Mouse (Mus musculus): ENCODE data around the gene Kcnrg. TPM values are rescaled to one million over a fixed set of nuclear protein-coding genes. Genes with fewer than 3 reads are reported as not detected.

Gene Kcnrg
- polyA plus RNA-seq, 1 experiment from 2014 or later: 0.84 TPM

DNA sequence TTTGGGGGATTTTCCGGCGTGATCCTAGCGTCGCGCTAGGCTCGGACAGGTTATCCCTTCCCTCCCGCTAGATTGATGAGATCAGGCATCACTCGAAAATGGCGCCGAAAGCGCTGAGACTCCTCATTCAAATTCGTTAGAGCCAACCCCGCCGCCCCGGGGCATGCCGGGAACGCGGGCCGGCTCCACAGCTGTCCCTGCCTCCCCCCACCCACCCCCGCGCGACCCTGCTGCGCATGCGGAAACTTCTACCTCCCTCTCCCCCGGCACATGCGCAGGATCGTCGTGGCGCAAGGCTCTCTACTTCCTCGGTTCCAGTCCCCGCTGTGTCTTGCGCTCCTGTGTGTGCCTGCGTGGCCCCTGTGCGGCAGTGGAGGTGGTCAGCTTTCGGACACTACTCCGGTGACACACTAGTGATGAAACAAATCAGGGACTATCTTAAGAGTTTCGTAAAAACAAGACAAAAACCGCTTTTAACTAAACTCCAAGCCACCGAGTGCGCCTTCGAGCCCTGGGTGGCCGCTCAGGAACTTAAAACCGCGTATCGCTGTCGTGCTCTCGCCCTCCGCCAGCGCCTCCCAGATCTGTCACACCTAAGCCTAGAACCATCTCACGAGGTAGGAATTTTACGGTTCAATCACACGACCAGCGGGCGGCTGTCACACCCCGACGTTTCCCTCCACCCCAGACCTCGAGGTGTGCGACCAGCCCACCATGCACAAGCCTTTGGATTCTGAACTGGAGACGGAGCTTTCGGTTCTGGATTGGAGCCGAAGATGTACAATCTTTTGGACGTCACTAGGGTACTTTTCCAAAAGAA, 41.6 kb downstream of the Kcnrg start:
- DNase-seq (ENCODE audit: low spot score): peak; percentile 98
- Histone ChIP-seq H3K27ac (peak overlapping the region; percentile 96), H3K27me3 (ENCODE audit: insufficient read depth, poor library complexity, severe bottlenecking) (no peaks in the 10 kb centered on the region), H3K4me1 (replicated peaks) (peaks cover 5% of the 10 kb centered on the region), H3K9me3 (no peaks in the 10 kb centered on the region), H3K36me3 (no peaks in the 10 kb centered on the region), H3K4me3 (peak overlapping the region; percentile 95)
- 3% methylated on average over 62 of the region's 62 CpGs for WGBS

DNA sequence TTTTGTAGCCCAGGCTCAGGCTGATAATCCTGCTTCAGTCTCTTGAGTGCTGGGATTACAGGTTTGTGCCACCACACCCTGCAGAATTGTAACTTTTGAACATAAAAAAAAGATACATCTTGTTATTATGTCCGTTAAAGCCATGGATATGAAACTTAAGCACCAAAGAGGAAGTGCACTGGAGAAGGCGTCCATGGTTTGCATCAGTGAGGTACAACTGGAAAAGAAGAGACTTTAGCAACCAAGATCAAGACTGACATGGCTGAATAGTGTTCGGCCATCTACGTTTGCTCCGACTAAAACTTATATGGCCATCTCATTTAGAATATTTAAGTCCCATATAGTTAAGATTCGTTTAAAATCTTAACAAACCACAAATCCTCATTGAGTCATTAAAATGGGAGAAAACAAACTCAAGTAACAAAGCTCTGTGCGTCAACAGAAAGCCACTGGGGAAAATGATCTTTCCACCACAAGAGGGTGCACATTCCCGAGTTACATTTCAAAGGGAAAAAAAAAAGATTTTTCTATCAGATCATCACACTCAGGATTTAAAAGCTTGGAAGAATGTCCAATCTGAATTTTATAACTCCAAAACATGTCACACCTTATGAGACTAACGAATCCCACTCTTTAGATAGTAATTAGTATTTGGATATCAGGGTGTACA, 43.2 kb downstream of the Kcnrg start:
- 43% methylated on average over 9 of the region's 9 CpGs for WGBS
- H3K36me3 ChIP-seq: no peaks in the 10 kb centered on the region
- peaks cover 5% of the 10 kb centered on the region for H3K4me1 ChIP-seq (replicated peaks)
- no peaks in the 10 kb centered on the region for H3K9me3 ChIP-seq
- no peak overlapping the region for H3K27ac ChIP-seq
- no peak for DNase-seq (ENCODE audit: low spot score)
- H3K4me3 ChIP-seq: no peak overlapping the region
- H3K27me3 ChIP-seq (ENCODE audit: insufficient read depth, poor library complexity, severe bottlenecking): no peaks in the 10 kb centered on the region

DNA sequence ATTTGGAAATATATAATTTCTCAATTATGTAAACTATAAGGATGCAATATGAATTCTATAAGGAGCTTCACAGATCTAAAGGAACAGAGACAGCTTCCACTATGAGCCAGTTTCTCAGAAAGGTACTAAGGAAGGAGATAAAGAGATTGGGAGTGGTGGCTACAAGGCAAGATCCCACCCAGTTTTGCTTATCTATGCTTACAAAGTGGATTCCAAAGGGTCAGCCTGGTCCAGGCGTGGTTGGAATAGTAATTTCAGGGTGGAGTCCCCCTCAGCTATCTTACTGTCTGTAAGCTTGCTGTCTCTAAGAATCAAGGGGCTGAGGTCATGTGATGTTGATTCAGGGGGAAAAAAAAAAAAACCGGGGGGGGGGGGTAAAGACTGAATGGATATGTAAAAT, 49.2 kb downstream of the Kcnrg start:
- H3K36me3 ChIP-seq: no peaks in the 10 kb centered on the region
- DNase-seq (ENCODE audit: low spot score): no peak
- no peaks in the 10 kb centered on the region for H3K27me3 ChIP-seq (ENCODE audit: insufficient read depth, poor library complexity, severe bottlenecking)
- H3K4me3 ChIP-seq: no peak overlapping the region
- H3K9me3 ChIP-seq: no peaks in the 10 kb centered on the region
- no peaks in the 10 kb centered on the region for H3K4me1 ChIP-seq (replicated peaks)
- 48% methylated on average over 2 of the region's 2 CpGs for WGBS
- H3K27ac ChIP-seq: no peak overlapping the region

DNA sequence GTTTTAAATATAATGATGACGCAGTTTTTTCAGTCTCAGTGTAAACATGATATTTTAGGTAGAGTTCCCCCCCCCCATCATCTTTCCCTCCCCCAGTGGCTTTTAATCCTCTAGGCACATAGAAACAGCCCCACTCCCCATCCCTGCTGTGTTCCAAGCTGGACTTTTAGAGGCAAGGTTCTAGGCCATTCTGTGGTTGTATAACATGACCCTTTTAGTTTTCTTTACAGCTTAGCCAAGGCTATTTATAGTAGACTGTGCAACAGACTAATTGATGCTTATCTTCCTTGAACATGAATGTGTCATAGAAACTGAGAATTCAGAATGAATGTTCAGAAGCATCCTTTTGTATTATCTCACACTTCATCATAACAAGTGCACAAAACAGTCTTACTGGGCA, 54.2 kb downstream of the Kcnrg start:
- WGBS: 79% methylated on average over 1 of the region's 1 CpGs
- DNase-seq (ENCODE audit: low spot score): no peak
- Histone ChIP-seq H3K27me3 (ENCODE audit: insufficient read depth, poor library complexity, severe bottlenecking) (no peaks in the 10 kb centered on the region), H3K36me3 (no peaks in the 10 kb centered on the region), H3K9me3 (no peaks in the 10 kb centered on the region), H3K4me1 (replicated peaks) (no peaks in the 10 kb centered on the region), H3K27ac (no peak overlapping the region), H3K4me3 (no peak overlapping the region)

DNA sequence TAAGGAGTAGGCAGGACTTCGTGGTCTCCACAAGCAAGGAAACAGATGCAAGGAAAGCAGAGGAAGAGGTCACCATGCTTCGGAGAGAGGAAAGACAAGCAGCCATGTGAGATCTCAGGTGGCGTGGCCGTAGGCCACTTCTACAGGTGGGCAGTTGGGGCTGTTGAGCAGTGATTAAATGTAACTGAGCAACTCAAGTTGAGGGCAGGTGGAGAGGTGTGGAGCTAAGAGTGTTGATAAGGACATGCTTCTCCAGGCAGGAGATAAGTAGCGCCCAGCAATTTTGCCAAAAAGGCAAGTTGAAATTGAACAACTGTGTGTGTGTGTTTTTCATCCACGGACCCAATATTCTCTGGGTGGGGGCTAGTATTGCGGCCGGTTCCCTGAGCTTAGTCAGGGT, 55.0 kb downstream of the Kcnrg start:
- 89% methylated on average over 8 of the region's 8 CpGs for WGBS

More for the DNA sequence above, 55.0 kb downstream of the Kcnrg start:
- Histone ChIP-seq H3K36me3 (no peaks in the 10 kb centered on the region), H3K27me3 (ENCODE audit: insufficient read depth, poor library complexity, severe bottlenecking) (no peaks in the 10 kb centered on the region), H3K4me1 (replicated peaks) (no peaks in the 10 kb centered on the region), H3K27ac (no peak overlapping the region), H3K9me3 (no peaks in the 10 kb centered on the region), H3K4me3 (no peak overlapping the region)
- no peak for DNase-seq (ENCODE audit: low spot score)

MicroRNAs within 50 kb of the gene (microRNA counts, 519-probe panel; counts per million panel counts)
- microRNA mmu-miR-15a: 5,816 counts per million, percentile 97 among the panel's probes with 10 or more counts
- 6,653 counts per million, percentile 99 among the panel's probes with 10 or more counts for microRNA mmu-miR-16

Other genes starting within 250 kb of the Kcnrg start
- 10.4 and 11.3 TPM in 2 replicates for gene Ebpl, start 247.0 kb upstream of the Kcnrg start, polyA plus RNA-seq (2016; fragmentation: Nextera tagmentation; extraction: Ambion mirVana)
- gene Kpna3, start 167.6 kb upstream of the Kcnrg start, polyA plus RNA-seq (2016; fragmentation: Nextera tagmentation; extraction: Ambion mirVana): 70.5 and 80.9 TPM in 2 replicates
- 13.5 and 13.7 TPM in 2 replicates for gene Spryd7, start 50.6 kb upstream of the Kcnrg start, polyA plus RNA-seq (2016; fragmentation: Nextera tagmentation; extraction: Ambion mirVana)
- 15.2 and 22.6 TPM in 2 replicates for gene Trim13, start 9.2 kb upstream of the Kcnrg start, polyA plus RNA-seq (2016; fragmentation: Nextera tagmentation; extraction: Ambion mirVana)